Mouse (Mus musculus): ENCODE data around the gene Kat14. TPM values are rescaled to one million over a fixed set of nuclear protein-coding genes. Genes with fewer than 3 reads are reported as not detected.

Gene Kat14
- polyA plus RNA-seq (2012; rRNA removed): 43.0 and 44.8 TPM in 2 replicates

- H3K4me1 ChIP-seq (ENCODE audit: control insufficient read depth, insufficient read depth, low read length): peaks cover 7% of the 10 kb centered on the region
- H3K4me3 ChIP-seq (ENCODE audit: insufficient read depth, low read depth, low read length): peak within 1 kb of the TSS; percentile 100
- H3K27ac ChIP-seq (ENCODE audit: insufficient read depth, low read depth, low read length): peak within 1 kb of the TSS; percentile 98
- peaks cover 4% of the 10 kb centered on the region for H3K36me3 ChIP-seq (ENCODE audit: control insufficient read depth, insufficient read depth, low read length)
- DNase-seq: peak; percentile 98
- H3K27me3 ChIP-seq (replicated peaks; ENCODE audit: control insufficient read depth, insufficient read depth, low read length): no peaks in the 10 kb centered on the region
- 5% methylated on average over 36 of the region's 38 CpGs for WGBS
- TF ChIP-seq POLR2A (IDR thresholded peaks at IDR 0.05; ENCODE audit: low read depth, low read length): peak; percentile 54
- TF ChIP-seq CTCF (conservative IDR thresholded peaks at IDR 0.05; ENCODE audit: insufficient read depth, insufficient read length, low read depth, low read length): no peak
Observed at GRCm38 (mm10) chr2:144368400-144369019, at the start of gene Kat14, which contains the start of gene Pet117. Gene Kat14 (plus strand): TSS chr2:144368983. Gene Pet117 (plus strand): TSS chr2:144368996.

GRCm38 (mm10) chr2:144324218-144324617 is 44.6 kb upstream of the Kat14 start:
- H3K27me3 ChIP-seq (replicated peaks; ENCODE audit: control insufficient read depth, insufficient read depth, low read length): no peaks in the 10 kb centered on the region
- TF ChIP-seq POLR2A (IDR thresholded peaks at IDR 0.05; ENCODE audit: low read depth, low read length) (no peak), CTCF (conservative IDR thresholded peaks at IDR 0.05; ENCODE audit: insufficient read depth, insufficient read length, low read depth, low read length) (no peak)
- H3K4me1 ChIP-seq (ENCODE audit: control insufficient read depth, insufficient read depth, low read length): no peaks in the 10 kb centered on the region
- no peak for DNase-seq
- H3K27ac ChIP-seq (ENCODE audit: insufficient read depth, low read depth, low read length): no peak overlapping the region
- 70% methylated on average over 3 of the region's 3 CpGs for WGBS
- no peak overlapping the region for H3K4me3 ChIP-seq (ENCODE audit: insufficient read depth, low read depth, low read length)
- H3K36me3 ChIP-seq (ENCODE audit: control insufficient read depth, insufficient read depth, low read length): no peaks in the 10 kb centered on the region

- no peak overlapping the region for H3K27ac ChIP-seq (ENCODE audit: insufficient read depth, low read depth, low read length)
- H3K4me1 ChIP-seq (ENCODE audit: control insufficient read depth, insufficient read depth, low read length): no peaks in the 10 kb centered on the region; the same call in 1 of the 2 replicates
- 20% methylated on average over 9 of the region's 10 CpGs for WGBS
- peaks cover 4% of the 10 kb centered on the region; the same call in 1 of the 2 replicates for H3K27me3 ChIP-seq (replicated peaks; ENCODE audit: control insufficient read depth, insufficient read depth, low read length)
- no peak for DNase-seq
- H3K36me3 ChIP-seq (ENCODE audit: control insufficient read depth, insufficient read depth, low read length): no peaks in the 10 kb centered on the region
- H3K4me3 ChIP-seq (ENCODE audit: insufficient read depth, low read depth, low read length): no peak overlapping the region
- TF ChIP-seq POLR2A (IDR thresholded peaks at IDR 0.05; ENCODE audit: low read depth, low read length): no peak
- no peak for TF ChIP-seq CTCF (conservative IDR thresholded peaks at IDR 0.05; ENCODE audit: insufficient read depth, insufficient read length, low read depth, low read length)
Observed at GRCm38 (mm10) chr2:144329451-144329850, 39.3 kb upstream of the Kat14 start.

GRCm38 (mm10) chr2:144329937-144330336 is 38.8 kb upstream of the Kat14 start:
- Histone ChIP-seq H3K4me3 (ENCODE audit: insufficient read depth, low read depth, low read length) (no peak overlapping the region), H3K36me3 (ENCODE audit: control insufficient read depth, insufficient read depth, low read length) (no peaks in the 10 kb centered on the region), H3K27ac (ENCODE audit: insufficient read depth, low read depth, low read length) (no peak overlapping the region), H3K27me3 (replicated peaks; ENCODE audit: control insufficient read depth, insufficient read depth, low read length) (peaks cover 4% of the 10 kb centered on the region; the same call in 1 of the 2 replicates), H3K4me1 (ENCODE audit: control insufficient read depth, insufficient read depth, low read length) (no peaks in the 10 kb centered on the region; the same call in 1 of the 2 replicates)
- peak; percentile 15 for DNase-seq
- TF ChIP-seq POLR2A (IDR thresholded peaks at IDR 0.05; ENCODE audit: low read depth, low read length): no peak
- TF ChIP-seq CTCF (conservative IDR thresholded peaks at IDR 0.05; ENCODE audit: insufficient read depth, insufficient read length, low read depth, low read length): no peak
- WGBS: 15% methylated on average over 10 of the region's 10 CpGs

GRCm38 (mm10) chr2:144330352-144330959 is 38.3 kb upstream of the Kat14 start:
- H3K4me3 ChIP-seq (ENCODE audit: insufficient read depth, low read depth, low read length): peak overlapping the region; percentile 65
- H3K27me3 ChIP-seq (replicated peaks; ENCODE audit: control insufficient read depth, insufficient read depth, low read length): peaks cover 4% of the 10 kb centered on the region; the same call in 1 of the 2 replicates
- WGBS: 2% methylated on average over 41 of the region's 41 CpGs
- TF ChIP-seq POLR2A (IDR thresholded peaks at IDR 0.05; ENCODE audit: low read depth, low read length): no peak
- no peak for TF ChIP-seq CTCF (conservative IDR thresholded peaks at IDR 0.05; ENCODE audit: insufficient read depth, insufficient read length, low read depth, low read length)
- no peaks in the 10 kb centered on the region; the same call in 1 of the 2 replicates for H3K4me1 ChIP-seq (ENCODE audit: control insufficient read depth, insufficient read depth, low read length)
- no peaks in the 10 kb centered on the region for H3K36me3 ChIP-seq (ENCODE audit: control insufficient read depth, insufficient read depth, low read length)
- H3K27ac ChIP-seq (ENCODE audit: insufficient read depth, low read depth, low read length): no peak overlapping the region
- DNase-seq: no peak

- peaks cover 4% of the 10 kb centered on the region; the same call in 1 of the 2 replicates for H3K27me3 ChIP-seq (replicated peaks; ENCODE audit: control insufficient read depth, insufficient read depth, low read length)
- WGBS: under 1% methylated on average over 50 of the region's 50 CpGs
- H3K36me3 ChIP-seq (ENCODE audit: control insufficient read depth, insufficient read depth, low read length): no peaks in the 10 kb centered on the region
- TF ChIP-seq POLR2A (IDR thresholded peaks at IDR 0.05; ENCODE audit: low read depth, low read length) (no peak), CTCF (conservative IDR thresholded peaks at IDR 0.05; ENCODE audit: insufficient read depth, insufficient read length, low read depth, low read length) (no peak)
- peak overlapping the region; percentile 65 for H3K4me3 ChIP-seq (ENCODE audit: insufficient read depth, low read depth, low read length)
- H3K4me1 ChIP-seq (ENCODE audit: control insufficient read depth, insufficient read depth, low read length): no peaks in the 10 kb centered on the region; the same call in 1 of the 2 replicates
- H3K27ac ChIP-seq (ENCODE audit: insufficient read depth, low read depth, low read length): peak overlapping the region; percentile 3
- DNase-seq: peak; percentile 65
Observed at GRCm38 (mm10) chr2:144330960-144331371, 37.8 kb upstream of the Kat14 start.
